Mouse (Mus musculus) adipocyte (in vitro differentiated cells): Measurements from ENCODE around the gene Reep3.
"Not testable (repeated sequence)": the region's sequence is repeated elsewhere in the genome, so short reads cannot be mapped to it uniquely, and the experiment has no call there.

Experiments used
- DNase-seq: peaks from one replicate; pipeline ENCODE4 v3.0.0-alpha.2; 2016; ENCODE audit warnings: low spot score

Gene Reep3

GRCm38 (mm10) chr10:67017891-67018290, 78.9 kb downstream of the Reep3 start:
- DNase-seq, result no peak

DNA sequence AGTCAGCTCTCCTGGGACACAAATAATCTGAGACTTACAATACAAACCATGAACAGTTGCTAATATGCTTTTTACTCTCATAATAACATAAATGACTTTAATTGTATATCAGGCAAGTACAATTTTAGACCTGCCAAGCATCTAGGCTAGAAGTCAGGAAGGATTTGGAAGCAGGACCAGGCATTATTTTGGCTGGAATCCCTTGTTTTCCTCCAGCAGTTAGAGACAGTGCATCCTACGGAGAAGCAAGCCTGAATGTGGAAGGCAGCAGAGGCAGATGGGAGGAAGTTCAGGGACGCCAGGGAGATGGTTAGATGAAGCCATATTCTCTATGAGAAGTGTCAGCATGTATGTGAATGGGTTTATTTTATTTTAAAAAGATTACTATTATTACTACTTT, 79.4 kb downstream of the Reep3 start:
- DNase-seq, result no peak

DNA sequence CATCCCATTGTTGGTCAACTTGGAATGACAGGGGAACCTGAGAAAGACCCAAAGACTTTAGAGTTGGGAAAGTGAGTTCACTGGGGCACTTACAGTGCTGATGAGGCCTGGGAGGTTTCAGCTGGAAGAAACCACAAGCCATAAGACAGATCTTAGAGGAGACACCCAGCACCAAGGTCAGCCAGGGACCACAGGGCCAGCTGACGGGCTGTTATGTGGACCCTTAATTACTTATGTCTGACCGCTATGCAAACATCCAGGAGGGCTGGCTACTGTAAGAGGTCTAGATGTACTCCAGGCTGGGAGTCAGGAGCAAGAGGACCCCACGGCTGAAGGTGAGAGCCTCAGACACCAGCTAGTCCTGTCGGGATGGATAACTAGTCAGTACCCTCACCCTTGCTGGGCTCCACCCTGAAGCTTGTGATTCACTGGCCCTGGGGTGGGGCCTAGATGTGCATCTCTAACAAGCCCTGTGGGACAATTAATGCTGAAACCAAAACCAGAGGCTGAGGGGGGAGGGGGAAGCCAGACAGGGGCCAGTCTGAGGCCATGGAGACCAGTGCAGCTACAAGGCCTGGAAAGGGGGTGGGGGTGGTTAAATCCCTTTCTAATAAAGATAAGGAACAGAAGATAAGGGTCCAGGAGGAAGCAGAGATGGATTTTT, 80.0 kb downstream of the Reep3 start:
- no peak for DNase-seq

DNA sequence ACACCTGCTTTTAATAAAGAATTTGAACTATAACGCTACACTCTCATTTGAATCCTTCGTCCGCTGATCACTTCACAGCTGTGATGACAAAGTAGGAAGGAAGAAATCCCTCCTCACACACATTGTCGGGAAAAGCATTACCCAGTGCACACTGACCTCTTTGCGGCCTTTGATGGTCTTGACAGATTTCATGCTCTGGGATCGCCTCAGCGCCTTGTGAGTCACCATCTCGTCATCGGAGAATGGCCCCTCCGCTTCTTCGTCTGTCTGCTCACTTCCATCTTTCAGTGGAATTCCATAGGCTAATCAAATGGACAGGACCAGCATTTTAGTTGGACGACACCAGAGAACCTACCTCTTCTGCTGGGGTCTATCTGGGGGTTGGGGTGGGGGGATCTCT, 82.0 kb downstream of the Reep3 start:
- DNase-seq, result peak; percentile 57

- no peak for DNase-seq
Observed at GRCm38 (mm10) chr10:67010521-67010920, 86.2 kb downstream of the Reep3 start.

- DNase-seq, result no peak
Observed at GRCm38 (mm10) chr10:67004527-67005042, 92.2 kb downstream of the Reep3 start.

GRCm38 (mm10) chr10:67003743-67004526, 92.8 kb downstream of the Reep3 start:
- peak; percentile 78 for DNase-seq

DNA sequence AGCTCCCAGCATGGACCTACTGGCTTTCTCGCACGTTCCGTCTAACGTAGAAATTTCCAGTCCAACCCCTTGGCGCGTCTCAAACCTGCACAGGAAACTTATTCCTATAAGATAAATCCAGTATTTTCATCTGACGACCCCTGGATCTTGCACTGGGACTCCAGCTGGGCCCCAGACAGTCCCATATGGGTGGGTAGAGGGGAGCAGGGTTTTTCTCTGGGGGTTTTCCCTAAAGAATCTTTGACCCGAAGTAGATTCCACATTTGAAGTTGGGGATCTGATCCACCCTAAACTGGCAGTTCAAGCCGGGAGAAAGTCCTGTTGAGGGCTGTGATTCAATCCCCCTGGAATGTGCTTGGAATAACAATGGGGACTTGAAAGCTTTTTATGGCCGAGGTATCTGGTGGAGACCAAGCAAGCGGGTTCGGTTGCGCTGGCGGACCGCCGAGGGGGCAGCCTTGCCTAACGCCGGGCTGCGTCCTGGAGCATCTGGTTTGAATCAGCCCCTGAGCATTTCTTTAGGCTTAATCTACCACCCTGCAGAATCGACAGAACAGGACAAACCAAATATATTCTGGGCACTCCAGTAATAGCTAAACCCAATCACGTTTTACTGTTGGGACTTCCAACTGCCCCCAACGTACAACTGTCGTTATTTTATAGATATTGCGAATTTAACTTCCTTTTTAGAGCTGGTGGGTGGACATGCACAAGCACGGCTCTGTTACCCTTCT, 93.6 kb downstream of the Reep3 start:
- peak; percentile 67 for DNase-seq

- peak; percentile 92 for DNase-seq
Observed at GRCm38 (mm10) chr10:67002207-67003008, 94.3 kb downstream of the Reep3 start.

DNA sequence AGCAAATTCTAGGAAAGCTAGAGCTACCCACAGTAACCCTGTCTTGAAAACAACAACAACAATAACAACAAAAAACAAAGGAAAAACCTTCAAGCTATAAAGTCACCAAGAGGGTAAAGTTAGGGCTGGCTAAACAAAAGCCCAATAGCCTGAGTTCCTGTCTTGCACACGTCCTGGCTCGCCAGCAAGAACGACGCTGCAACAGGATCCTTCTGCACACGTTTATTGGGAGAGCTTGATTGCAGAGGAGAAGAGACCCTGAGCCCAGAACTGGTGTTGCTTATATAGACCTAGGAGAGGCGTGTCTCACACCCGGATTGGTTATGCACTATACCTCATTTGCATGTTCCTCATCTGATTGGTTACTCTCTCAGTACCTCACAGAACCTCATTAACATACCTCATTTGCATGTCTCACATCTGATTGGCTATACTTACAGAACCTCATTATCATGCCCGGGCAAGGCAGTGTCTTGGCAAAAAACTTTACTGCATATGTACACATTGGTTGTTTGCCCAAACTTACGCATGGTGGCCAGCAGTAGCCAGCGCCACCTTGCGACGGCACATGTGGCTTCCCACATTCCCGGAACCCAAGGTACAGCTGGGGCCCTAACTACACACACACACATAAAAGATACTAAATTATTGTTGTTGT, 95.7 kb downstream of the Reep3 start:
- DNase-seq, result not testable (repeated sequence)

- no peak for DNase-seq
Observed at GRCm38 (mm10) chr10:67000136-67000535, 96.6 kb downstream of the Reep3 start.

DNA sequence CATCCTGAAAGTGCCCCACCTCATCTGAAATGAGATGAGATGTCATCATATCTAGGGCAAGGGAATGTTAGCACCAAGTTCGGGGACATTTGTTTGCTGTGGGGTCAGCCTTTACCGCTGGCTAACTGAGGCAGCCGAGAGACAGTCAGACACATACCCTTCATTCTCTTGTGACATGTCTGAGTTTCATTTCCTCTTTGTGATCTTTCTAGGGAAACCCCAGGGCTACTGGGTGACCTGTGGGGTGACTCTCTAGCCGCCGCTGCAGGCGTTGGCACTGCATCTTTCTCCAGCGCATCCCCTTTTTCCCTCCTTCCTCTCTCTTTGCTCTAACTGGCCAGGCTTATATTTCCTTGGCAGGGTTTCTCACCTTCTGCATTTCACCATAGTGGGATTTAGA, 98.0 kb downstream of the Reep3 start:
- no peak for DNase-seq

DNA sequence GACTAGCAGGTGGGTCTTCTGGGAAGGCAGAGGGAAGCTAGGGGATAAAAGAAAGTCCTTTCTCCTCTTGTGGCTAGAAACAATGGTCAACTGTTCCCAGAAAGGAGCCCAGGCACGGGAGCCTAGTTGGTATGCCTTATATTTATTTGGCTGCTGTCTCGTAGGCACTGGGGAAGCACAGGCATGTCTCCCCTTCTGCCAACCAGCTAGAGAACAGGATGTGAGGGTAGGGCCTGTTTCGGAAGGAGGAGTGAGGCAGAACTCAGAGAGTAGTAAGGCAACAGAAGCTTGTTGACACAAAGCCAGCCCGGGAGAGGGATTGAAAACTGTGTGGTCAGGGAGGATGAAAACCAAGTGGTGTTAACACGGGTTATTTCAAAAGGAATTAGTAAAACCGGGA, 101.6 kb downstream of the Reep3 start:
- no peak for DNase-seq

DNA sequence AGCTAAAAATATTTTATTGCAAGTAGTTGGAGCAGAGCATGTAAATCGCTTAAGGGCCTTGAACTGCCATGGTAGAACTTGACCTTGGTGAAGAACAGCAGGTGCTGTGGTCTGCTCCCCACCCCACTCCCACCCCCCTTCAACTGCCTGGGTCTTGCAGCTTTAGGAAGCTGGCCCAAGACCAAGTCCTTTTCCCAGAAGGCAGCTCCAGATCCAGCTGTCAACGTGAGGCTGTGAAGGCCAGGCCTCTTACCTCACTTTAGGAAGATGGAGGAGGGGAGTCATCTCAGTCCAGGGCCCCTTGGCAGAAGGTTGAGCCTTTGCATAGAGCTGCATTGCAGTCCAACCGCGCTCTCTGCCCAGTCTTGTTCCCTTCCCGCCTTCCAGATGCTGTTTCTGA, 102.3 kb downstream of the Reep3 start:
- peak; percentile 26 for DNase-seq

- DNase-seq, result no peak
Observed at GRCm38 (mm10) chr10:66992591-66992990, 104.2 kb downstream of the Reep3 start.

DNA sequence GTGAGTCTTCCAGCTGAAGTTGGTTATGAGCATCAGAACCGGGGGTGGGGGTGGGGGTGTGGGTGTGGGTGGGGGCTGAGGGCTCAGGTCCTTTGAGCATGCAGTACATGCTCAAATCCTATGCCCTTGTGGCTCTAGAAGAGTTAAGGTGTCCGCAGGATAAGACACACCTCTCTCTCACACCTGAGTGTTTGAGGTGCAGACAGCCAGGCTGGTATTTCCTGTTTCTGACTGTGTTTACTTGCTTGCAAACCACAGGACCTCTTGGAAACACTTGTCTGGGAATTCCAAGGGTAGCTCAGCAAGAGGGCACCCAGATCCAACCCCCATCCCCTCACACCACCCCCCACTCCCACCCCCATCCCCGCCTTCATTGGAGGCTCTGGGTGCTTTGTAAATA, 106.2 kb downstream of the Reep3 start:
- no peak for DNase-seq

GRCm38 (mm10) chr10:66983043-66983442, 113.7 kb downstream of the Reep3 start:
- no peak for DNase-seq

DNA sequence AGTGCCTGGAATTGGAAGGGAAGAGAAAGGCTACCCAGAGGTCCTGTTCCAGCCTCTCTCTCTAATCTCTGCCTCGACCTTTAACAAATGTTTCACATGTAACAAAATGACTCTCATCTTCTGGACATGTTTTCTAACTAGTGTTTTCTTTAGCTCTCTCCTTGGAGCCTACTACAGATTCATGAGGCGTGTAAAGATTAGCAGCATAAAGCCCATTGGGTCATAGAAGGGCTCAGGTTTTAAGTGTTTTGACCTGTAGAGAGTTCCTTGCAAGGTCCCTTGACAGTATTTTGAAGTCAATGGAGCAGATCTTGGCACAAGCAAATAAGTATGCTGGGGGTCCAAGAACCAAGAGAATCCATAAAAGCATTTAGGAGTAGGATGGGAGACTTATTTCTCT, 118.5 kb downstream of the Reep3 start:
- DNase-seq, result no peak

- DNase-seq, result no peak
Observed at GRCm38 (mm10) chr10:66977093-66977492, 119.7 kb downstream of the Reep3 start.

GRCm38 (mm10) chr10:66975451-66975850, 121.3 kb downstream of the Reep3 start:
- DNase-seq, result peak; percentile 88

GRCm38 (mm10) chr10:66974417-66974816, 122.3 kb downstream of the Reep3 start:
- DNase-seq, result no peak
